Mouse (Mus musculus): ENCODE data around the gene Rapgef5. TPM values are rescaled to one million over a fixed set of nuclear protein-coding genes. Genes with fewer than 3 reads are reported as not detected.

Gene Rapgef5
- polyA plus RNA-seq, 1 experiment from 2014 or later = 9.0 TPM

- H3K4me1 ChIP-seq = peaks cover 4% of the 10 kb centered on the region; the same call in 1 of the 2 replicates
- H3K9me3 ChIP-seq = no peaks in the 10 kb centered on the region
- no peak overlapping the region for H3K4me3 ChIP-seq
- H3K9ac ChIP-seq = no peak overlapping the region
- WGBS = 30% methylated on average over 2 of the region's 2 CpGs
- H3K27me3 ChIP-seq = no peaks in the 10 kb centered on the region
- no peak overlapping the region for H3K27ac ChIP-seq
- H3K36me3 ChIP-seq = no peaks in the 10 kb centered on the region
- no peak overlapping the region for H3K4me2 ChIP-seq
- ATAC-seq (ENCODE audit: insufficient number of reproducible peaks, insufficient read depth, low FRiP score, low TSS enrichment, low read depth) = no peak
Measured at GRCm38 (mm10) chr12:117569671-117570070, 53.4 kb downstream of the Rapgef5 start.

GRCm38 (mm10) chr12:117584256-117584655 is 68.0 kb downstream of the Rapgef5 start:
- Histone ChIP-seq H3K27ac (no peak overlapping the region), H3K4me2 (no peak overlapping the region), H3K9ac (no peak overlapping the region), H3K36me3 (peaks cover 3% of the 10 kb centered on the region; the same call in 1 of the 2 replicates), H3K4me3 (no peak overlapping the region), H3K4me1 (no peaks in the 10 kb centered on the region), H3K9me3 (no peaks in the 10 kb centered on the region), H3K27me3 (no peaks in the 10 kb centered on the region)
- no peak for ATAC-seq (ENCODE audit: insufficient number of reproducible peaks, insufficient read depth, low FRiP score, low TSS enrichment, low read depth)
- WGBS = 83% methylated on average over 4 of the region's 4 CpGs

- H3K27me3 ChIP-seq = no peaks in the 10 kb centered on the region
- 77% methylated on average over 2 of the region's 2 CpGs for WGBS
- H3K27ac ChIP-seq = no peak overlapping the region
- no peak overlapping the region for H3K4me2 ChIP-seq
- H3K9ac ChIP-seq = no peak overlapping the region
- no peaks in the 10 kb centered on the region for H3K9me3 ChIP-seq
- no peak overlapping the region for H3K4me3 ChIP-seq
- no peaks in the 10 kb centered on the region; the same call in 1 of the 2 replicates for H3K4me1 ChIP-seq
- ATAC-seq (ENCODE audit: insufficient number of reproducible peaks, insufficient read depth, low FRiP score, low TSS enrichment, low read depth) = no peak
- H3K36me3 ChIP-seq = peaks cover 3% of the 10 kb centered on the region; the same call in 1 of the 2 replicates
Measured at GRCm38 (mm10) chr12:117585390-117585789, 69.1 kb downstream of the Rapgef5 start.

- H3K4me2 ChIP-seq = no peak overlapping the region
- H3K4me3 ChIP-seq = no peak overlapping the region
- no peaks in the 10 kb centered on the region for H3K9me3 ChIP-seq
- no peaks in the 10 kb centered on the region; the same call in 1 of the 2 replicates for H3K4me1 ChIP-seq
- no peak overlapping the region for H3K27ac ChIP-seq
- H3K9ac ChIP-seq = no peak overlapping the region
- H3K27me3 ChIP-seq = no peaks in the 10 kb centered on the region
- ATAC-seq (ENCODE audit: insufficient number of reproducible peaks, insufficient read depth, low FRiP score, low TSS enrichment, low read depth) = no peak
- peaks cover 3% of the 10 kb centered on the region; the same call in 1 of the 2 replicates for H3K36me3 ChIP-seq
- WGBS = 25% methylated on average over 1 of the region's 1 CpGs
Measured at GRCm38 (mm10) chr12:117586124-117586523, 69.8 kb downstream of the Rapgef5 start.

GRCm38 (mm10) chr12:117589186-117589585 is 72.9 kb downstream of the Rapgef5 start:
- Histone ChIP-seq H3K4me2 (no peak overlapping the region), H3K9ac (no peak overlapping the region)
- no peak for ATAC-seq (ENCODE audit: insufficient number of reproducible peaks, insufficient read depth, low FRiP score, low TSS enrichment, low read depth)

GRCm38 (mm10) chr12:117592019-117592418 is 75.7 kb downstream of the Rapgef5 start:
- H3K27me3 ChIP-seq = no peaks in the 10 kb centered on the region
- WGBS = 20% methylated on average over 2 of the region's 2 CpGs
- H3K36me3 ChIP-seq = 0 out of 2 replicates have a peak, but pooled peaks cover 2% of the 10 kb centered on the region
- no peak for ATAC-seq (ENCODE audit: insufficient number of reproducible peaks, insufficient read depth, low FRiP score, low TSS enrichment, low read depth)
- no peaks in the 10 kb centered on the region for H3K9me3 ChIP-seq
- no peak overlapping the region for H3K9ac ChIP-seq
- H3K4me3 ChIP-seq = no peak overlapping the region
- H3K27ac ChIP-seq = no peak overlapping the region
- H3K4me1 ChIP-seq = no peaks in the 10 kb centered on the region; the same call in 1 of the 2 replicates
- H3K4me2 ChIP-seq = no peak overlapping the region

More at GRCm38 (mm10) chr12:117589186-117589585, 72.9 kb downstream of the Rapgef5 start:
- H3K9me3 ChIP-seq = no peaks in the 10 kb centered on the region
- H3K4me1 ChIP-seq = no peaks in the 10 kb centered on the region; the same call in 1 of the 2 replicates
- WGBS = 69% methylated on average over 2 of the region's 2 CpGs
- no peaks in the 10 kb centered on the region for H3K36me3 ChIP-seq
- H3K27me3 ChIP-seq = no peaks in the 10 kb centered on the region
- H3K4me3 ChIP-seq = no peak overlapping the region
- no peak overlapping the region for H3K27ac ChIP-seq

GRCm38 (mm10) chr12:117592583-117592982 is 76.3 kb downstream of the Rapgef5 start:
- Histone ChIP-seq H3K9ac (no peak overlapping the region), H3K4me3 (no peak overlapping the region), H3K27ac (no peak overlapping the region), H3K36me3 (0 out of 2 replicates have a peak, but pooled peaks cover 4% of the 10 kb centered on the region), H3K9me3 (no peaks in the 10 kb centered on the region), H3K27me3 (no peaks in the 10 kb centered on the region), H3K4me2 (no peak overlapping the region), H3K4me1 (no peaks in the 10 kb centered on the region; the same call in 1 of the 2 replicates)
- ATAC-seq (ENCODE audit: insufficient number of reproducible peaks, insufficient read depth, low FRiP score, low TSS enrichment, low read depth) = no peak
- 72% methylated on average over 3 of the region's 3 CpGs for WGBS

GRCm38 (mm10) chr12:117595179-117595578 is 78.9 kb downstream of the Rapgef5 start:
- no peak overlapping the region for H3K27ac ChIP-seq
- no peaks in the 10 kb centered on the region for H3K27me3 ChIP-seq
- no peak overlapping the region for H3K4me3 ChIP-seq
- no peaks in the 10 kb centered on the region; the same call in 1 of the 2 replicates for H3K4me1 ChIP-seq
- no peaks in the 10 kb centered on the region for H3K9me3 ChIP-seq
- 65% methylated on average over 9 of the region's 9 CpGs for WGBS
- H3K4me2 ChIP-seq = no peak overlapping the region
- no peak for ATAC-seq (ENCODE audit: insufficient number of reproducible peaks, insufficient read depth, low FRiP score, low TSS enrichment, low read depth)
- 0 out of 2 replicates have a peak, but pooled peaks cover 4% of the 10 kb centered on the region for H3K36me3 ChIP-seq
- H3K9ac ChIP-seq = no peak overlapping the region

GRCm38 (mm10) chr12:117598190-117598589 is 81.9 kb downstream of the Rapgef5 start:
- WGBS = 65% methylated on average over 2 of the region's 2 CpGs
- no peak overlapping the region for H3K4me2 ChIP-seq
- H3K27ac ChIP-seq = no peak overlapping the region
- no peaks in the 10 kb centered on the region for H3K27me3 ChIP-seq
- H3K9me3 ChIP-seq = no peaks in the 10 kb centered on the region
- no peak overlapping the region for H3K9ac ChIP-seq
- ATAC-seq (ENCODE audit: insufficient number of reproducible peaks, insufficient read depth, low FRiP score, low TSS enrichment, low read depth) = no peak
- no peaks in the 10 kb centered on the region for H3K4me1 ChIP-seq
- H3K36me3 ChIP-seq = 0 out of 2 replicates have a peak, but pooled peaks cover 4% of the 10 kb centered on the region
- no peak overlapping the region for H3K4me3 ChIP-seq

GRCm38 (mm10) chr12:117605966-117606365 is 89.7 kb downstream of the Rapgef5 start:
- H3K36me3 ChIP-seq = no peaks in the 10 kb centered on the region
- 0 out of 2 replicates have a peak, but pooled peaks have one; percentile 10 for ATAC-seq (ENCODE audit: insufficient number of reproducible peaks, insufficient read depth, low FRiP score, low TSS enrichment, low read depth)
- no peaks in the 10 kb centered on the region for H3K27me3 ChIP-seq
- H3K4me2 ChIP-seq = no peak overlapping the region
- no peak overlapping the region for H3K27ac ChIP-seq
- H3K9ac ChIP-seq = no peak overlapping the region
- WGBS = 68% methylated on average over 3 of the region's 3 CpGs
- peaks cover 7% of the 10 kb centered on the region; the same call in 1 of the 2 replicates for H3K4me1 ChIP-seq
- H3K4me3 ChIP-seq = no peak overlapping the region
- H3K9me3 ChIP-seq = no peaks in the 10 kb centered on the region

- Histone ChIP-seq H3K4me3 (no peak overlapping the region), H3K9ac (no peak overlapping the region), H3K4me1 (no peaks in the 10 kb centered on the region), H3K27ac (no peak overlapping the region), H3K4me2 (no peak overlapping the region), H3K36me3 (no peaks in the 10 kb centered on the region), H3K27me3 (no peaks in the 10 kb centered on the region), H3K9me3 (no peaks in the 10 kb centered on the region)
- 74% methylated on average over 3 of the region's 3 CpGs for WGBS
- no peak for ATAC-seq (ENCODE audit: insufficient number of reproducible peaks, insufficient read depth, low FRiP score, low TSS enrichment, low read depth)
Measured at GRCm38 (mm10) chr12:117612715-117613114, 96.4 kb downstream of the Rapgef5 start.

- 61% methylated on average over 4 of the region's 4 CpGs for WGBS
- Histone ChIP-seq H3K27me3 (no peaks in the 10 kb centered on the region), H3K4me1 (no peaks in the 10 kb centered on the region), H3K4me3 (no peak overlapping the region), H3K36me3 (no peaks in the 10 kb centered on the region), H3K4me2 (no peak overlapping the region), H3K9me3 (no peaks in the 10 kb centered on the region), H3K27ac (no peak overlapping the region), H3K9ac (no peak overlapping the region)
- no peak for ATAC-seq (ENCODE audit: insufficient number of reproducible peaks, insufficient read depth, low FRiP score, low TSS enrichment, low read depth)
Measured at GRCm38 (mm10) chr12:117619523-117620023, 103.3 kb downstream of the Rapgef5 start.

Measured in embryonic facial prominence, embryonic 13.5 days (tissue).